Mouse (Mus musculus) testis, adult 2 months (tissue): Measurements from ENCODE around the gene Cbr3.

Source experiments
- CTCF ChIP-seq: fragments of 200-500 bp; IDR thresholded peaks from 2 replicates; pipeline ENCODE4 v1.5.1; 2012; ENCODE audit warnings: low read depth, mild to moderate bottlenecking, inconsistent platforms, low read length, moderate library complexity; ENCODE audit not compliant: control insufficient read depth, insufficient read depth, insufficient replicate concordance
- POLR2A ChIP-seq: fragments of 200-500 bp; IDR thresholded peaks from 2 replicates; pipeline ENCODE4 v1.6.1; 2012; ENCODE audit warnings: low read depth, mild to moderate bottlenecking, inconsistent platforms, low read length, moderate library complexity; ENCODE audit not compliant: control insufficient read depth

DNA sequence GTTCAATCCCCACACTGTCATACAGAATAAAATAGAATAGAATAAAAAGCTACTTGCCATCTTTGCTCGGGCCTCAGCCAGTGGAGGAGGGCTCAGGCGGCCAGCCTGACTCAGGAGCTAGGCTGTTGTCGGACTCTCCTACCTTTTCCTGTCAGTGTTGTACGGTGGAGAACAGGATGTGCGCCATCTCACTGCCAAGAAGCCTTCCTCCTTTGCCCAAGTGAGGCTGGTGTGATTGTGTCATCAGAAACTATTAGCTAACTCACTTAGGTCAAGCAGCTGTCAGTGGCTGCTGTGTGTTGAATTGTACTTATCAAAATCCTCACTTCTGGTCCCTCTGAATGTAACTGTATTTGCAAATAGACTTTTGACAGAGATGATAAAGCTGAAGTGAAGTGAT is 38.8 kb downstream of the Cbr3 start:
- TF ChIP-seq CTCF, result no peak
- TF ChIP-seq POLR2A, result no peak
